Mouse (Mus musculus) telencephalon, adult 2 months (tissue): ENCODE results near the gene Pard3.

Experiments
- DNase-seq: peaks from one replicate; pipeline ENCODE4 v3.0.0-alpha.2; 2011; ENCODE audit warnings: low read depth, low spot score

The Pard3 gene

DNA sequence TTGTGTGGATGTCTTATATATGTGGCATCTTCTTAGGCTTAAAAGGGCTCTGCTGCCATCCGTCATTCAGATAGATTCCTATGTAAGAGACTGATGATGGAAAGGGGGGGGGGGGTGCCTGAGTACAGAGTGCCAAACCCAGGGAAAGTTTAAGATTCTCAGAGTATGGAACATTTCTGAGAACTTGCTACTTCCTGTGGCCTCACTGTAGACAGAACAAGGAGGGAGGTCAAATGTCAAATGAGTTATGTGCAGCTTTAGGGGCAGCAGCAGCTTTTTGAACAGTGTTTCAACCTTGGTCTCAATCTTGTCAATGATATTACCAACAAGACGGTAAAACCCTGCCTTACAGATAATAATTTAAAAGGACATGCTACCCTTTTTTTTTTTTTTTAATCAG lies 367.5 kb downstream of the Pard3 start:
- DNase-seq, result no peak

DNA sequence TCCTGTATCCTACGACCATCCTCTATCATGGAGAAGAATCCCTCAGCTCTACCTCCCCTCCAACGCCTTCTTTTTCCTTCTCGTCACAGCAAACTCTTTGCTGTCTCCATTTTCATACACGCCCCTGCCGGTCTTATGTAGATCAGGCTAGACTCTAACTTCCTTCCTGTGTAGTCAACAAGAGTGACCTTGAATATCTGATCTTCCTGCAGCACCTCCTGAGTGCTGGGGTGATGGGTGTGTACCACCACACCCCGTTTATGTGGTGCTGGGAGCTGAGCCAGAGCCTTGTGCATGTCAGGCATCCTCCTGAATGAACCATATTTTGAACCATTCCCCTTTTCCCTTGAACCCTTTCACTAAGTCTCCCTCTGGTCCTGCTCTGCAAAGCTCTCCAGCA lies 372.3 kb downstream of the Pard3 start:
- no peak for DNase-seq

DNA sequence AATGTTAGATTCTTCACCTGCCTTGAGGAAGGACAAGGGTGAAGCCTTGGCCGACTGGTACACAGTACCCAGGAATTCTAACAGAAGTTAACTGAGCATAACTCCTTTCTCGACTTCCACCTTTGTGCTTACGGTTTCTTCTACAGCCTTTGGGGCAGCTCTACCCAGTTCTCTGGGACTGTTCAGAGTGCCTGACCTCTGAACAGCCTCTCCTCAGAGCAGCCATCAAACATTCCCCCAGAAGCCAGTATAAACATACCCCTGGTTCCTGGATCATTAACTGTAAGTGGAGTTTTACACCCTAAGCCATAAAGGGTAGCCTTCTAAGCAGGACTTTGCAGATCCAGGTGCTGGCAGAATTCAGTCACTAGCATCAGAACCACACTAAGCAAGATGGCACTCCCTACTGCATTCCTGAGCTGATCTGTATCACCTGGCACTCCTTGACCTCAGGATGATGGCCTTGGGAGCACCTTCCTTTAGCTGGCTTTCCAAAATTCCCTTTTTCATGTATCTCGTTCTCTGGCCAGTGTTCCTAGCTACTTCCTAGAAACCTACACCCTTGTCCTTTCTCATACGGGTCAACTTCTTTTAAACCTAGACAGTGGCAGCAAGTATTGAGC lies 374.0 kb downstream of the Pard3 start:
- no peak for DNase-seq

DNA sequence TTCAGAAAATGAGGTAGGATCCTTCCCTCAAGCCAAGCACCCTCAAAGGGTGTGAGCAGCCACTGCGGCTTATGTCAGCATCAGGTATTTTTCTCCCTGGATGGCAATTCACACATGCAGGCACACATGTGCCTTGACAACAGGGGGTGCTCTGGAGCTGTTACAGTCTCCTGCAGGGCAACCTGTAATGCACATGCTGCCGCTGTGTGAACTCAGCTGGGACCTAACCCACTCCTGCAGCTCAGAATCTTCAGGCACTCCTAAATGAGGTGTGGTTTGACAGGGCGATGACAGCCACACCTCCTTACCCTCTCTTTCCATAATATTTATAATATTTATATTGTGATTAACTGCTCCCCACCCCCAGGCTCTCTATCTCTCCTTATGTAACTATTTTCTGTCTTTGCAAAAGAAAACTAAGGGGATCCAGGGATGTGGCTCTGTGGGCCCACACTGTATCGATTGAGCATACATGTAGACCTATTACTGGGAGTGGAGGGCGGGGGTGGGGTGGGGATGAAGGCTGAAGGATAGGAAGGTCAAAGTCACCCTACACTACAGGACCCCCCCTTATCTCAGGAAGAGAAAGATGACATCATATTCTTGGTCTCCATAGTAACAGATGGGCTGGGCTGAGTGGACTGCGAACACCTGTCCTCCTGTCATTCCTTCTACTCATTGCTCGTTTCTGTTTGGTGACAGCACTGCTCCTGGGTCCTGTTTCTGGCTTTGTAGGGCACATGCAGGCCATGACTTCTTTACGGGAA lies 375.1 kb downstream of the Pard3 start:
- peak; percentile 39 for DNase-seq

DNA sequence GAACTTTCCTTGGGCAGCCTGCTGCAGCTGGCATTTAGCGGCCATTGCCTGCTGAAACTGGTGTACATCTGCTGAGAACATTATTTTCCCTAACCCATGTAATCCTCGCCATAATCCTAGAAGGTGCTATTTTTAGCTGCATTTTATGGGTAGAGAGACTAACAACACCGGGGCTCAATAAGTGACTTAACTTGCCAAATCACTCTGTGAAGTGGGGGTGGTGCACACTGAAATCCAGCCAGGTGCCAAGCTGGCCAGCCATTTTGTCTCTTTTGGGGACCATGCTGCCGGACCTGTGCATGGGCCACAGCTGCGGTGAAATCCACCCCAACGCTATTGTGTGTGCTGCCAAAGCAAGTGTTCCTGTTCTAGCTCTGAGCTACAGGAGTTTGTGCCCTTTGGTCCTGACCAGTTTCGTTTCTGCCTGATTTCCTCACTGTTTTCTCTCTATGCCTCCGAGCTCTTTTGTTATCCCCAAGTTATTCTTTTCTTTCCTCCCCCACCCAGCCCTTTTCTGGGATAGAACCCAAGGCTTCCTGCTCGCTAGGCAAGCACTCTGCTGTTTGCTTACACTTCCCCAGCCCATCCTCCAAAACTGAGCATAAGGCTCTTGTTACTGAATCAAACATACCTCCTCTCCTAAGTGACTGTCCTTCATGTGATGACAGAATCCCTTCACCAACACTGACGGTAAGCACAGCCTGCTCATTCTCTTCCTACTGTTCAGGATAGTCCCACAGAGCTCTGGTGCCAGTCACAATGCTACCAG lies 375.9 kb downstream of the Pard3 start:
- peak; percentile 55 for DNase-seq

DNA sequence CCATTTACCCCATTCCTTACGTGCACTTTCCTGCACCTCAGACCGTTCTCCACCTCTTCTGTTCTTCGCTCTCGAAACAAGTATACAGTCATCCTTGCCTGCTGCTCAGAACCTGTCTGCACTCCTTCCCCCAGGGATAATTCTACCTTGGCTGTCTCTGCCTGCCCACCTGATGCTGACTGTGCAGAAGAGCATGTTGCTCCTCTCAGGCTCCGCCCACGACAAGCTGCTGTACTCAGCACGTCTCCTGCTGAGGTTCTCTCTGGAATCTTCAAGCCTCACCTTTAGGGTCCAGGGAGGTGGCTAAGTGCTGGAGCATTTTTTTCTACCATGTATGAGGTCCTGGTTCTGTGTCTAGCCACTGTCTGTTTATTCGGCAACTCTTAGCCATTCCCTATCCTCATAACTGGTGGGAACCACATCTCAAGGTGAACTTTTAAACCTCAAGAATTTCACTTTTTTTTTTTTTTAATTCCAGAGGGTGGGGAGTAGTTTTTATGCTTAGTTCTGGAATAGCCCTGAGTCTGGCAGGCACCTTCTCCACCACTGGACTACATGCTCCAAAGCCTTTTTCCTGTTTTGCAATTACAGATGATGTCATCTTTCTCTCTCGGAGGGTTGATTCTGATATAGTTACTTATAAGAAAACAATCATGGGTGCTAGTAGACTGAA lies 376.6 kb downstream of the Pard3 start:
- DNase-seq, result peak; percentile 50

DNA sequence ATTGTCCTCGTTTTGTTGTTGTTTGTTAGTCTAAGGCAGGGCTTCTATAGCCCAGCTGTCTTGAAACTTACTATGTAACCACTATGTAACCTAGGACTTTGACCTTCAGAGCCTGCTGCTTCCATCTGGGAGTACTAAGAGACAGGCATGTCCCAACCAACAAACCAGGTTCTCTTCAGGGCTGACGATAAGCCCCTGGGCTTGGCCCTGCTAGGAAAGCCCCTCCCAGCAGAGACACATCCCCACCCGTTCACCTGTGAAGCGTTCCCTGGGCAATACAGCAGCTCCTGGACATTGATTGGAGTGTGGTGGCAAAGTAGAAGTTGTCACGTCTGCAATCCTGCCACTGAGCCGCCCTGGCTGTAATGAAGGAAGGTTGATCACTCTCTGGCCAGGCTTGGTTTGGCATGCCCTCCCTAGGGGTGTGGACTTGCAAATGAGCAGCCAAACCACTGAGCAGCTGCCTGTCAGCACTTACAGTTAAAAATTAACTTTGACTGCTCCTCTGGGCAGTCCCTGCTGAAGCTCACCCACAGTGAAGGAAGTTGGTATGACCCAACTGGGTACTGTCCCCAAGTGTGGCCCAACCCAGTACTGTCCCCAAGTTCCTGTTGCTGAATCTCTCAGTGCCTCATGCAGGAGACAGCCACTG lies 377.3 kb downstream of the Pard3 start:
- no peak for DNase-seq

DNA sequence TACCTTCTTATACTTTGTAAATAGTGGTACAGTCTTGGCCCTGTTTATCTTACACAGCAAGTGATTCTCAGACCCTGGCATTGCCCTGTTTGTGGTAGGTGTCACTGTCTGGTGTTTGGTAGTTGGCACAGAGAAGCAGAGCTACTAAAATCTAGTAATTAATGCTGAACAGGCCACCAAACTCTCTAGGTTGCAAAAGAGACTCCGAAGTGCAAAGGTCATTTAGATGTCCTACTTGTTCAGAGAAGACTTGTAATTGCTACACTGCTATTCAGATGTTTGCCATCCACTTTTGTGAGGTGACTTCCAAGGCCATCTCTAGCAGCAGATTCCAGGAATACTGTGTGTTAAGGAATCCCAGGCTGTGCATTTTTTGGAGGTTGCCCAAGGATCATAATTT lies 383.7 kb downstream of the Pard3 start:
- no peak for DNase-seq

DNA sequence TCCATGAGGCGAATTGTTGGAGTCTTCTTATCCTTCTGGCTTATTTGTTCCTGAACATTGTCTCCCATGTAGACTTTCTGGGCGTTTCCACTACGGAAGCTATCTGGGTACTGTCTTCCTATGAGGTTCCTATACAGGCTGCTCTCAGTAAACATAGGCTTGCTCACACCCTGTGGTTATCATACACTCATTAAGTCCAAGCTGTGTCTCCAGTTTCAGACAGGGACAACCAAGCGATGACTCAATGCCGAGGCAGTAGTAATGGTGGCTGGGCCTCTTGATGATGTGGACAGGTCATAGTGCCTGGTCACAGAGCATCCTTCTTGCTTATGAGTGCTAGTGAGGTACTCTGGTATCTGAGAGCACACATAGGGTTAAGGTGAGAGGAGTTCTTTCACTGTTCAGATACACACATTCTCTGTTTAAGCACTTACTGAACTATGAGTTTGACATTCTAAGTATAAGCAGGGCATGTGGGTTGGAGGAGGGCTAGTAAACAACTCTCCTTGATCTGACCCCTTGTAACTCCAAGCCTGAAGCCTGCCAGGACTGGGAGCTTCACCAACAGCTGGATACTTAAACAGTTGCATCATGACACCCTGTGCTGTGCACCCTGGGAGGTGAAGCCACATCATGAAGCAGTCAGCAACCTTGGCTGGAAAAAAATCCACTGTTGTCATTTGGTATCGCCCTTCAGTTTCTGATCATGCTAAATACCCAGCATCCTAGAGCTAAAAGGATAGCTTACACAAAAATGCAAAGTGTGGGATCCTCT lies 385.6 kb downstream of the Pard3 start:
- DNase-seq, result no peak

DNA sequence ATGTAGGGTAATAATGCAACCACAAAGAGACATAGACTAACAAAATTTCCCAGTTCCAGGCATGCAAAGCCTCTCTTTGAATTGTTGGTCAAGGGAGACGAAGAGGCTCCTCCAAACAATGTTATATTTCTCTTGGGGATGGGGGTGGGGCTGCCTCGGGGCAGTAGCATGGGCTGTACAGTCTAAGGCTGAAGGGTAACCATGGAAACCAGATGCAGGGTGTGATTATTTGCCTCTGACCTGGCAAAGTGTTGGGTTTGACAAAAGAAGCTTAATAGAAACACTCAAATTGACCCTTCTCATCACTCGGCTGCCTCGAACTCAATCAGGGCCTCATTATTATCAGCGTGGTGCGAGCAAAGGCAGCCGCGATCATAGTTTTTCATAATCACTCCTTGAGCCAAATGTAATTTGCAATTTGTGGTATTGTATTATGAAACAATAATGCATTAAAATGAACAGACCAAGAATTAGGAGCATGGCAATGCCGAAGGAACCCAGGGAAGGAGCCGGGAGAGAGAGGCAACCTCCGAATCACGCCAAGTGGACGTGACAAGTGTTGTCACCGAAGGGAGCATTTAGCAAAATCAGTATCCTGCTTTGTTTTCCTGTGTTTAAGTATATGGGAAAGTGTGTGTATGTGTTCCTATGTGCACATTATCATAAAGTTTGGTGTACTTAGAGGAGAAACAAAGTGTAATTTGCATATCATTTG lies 387.4 kb downstream of the Pard3 start:
- DNase-seq, result no peak

DNA sequence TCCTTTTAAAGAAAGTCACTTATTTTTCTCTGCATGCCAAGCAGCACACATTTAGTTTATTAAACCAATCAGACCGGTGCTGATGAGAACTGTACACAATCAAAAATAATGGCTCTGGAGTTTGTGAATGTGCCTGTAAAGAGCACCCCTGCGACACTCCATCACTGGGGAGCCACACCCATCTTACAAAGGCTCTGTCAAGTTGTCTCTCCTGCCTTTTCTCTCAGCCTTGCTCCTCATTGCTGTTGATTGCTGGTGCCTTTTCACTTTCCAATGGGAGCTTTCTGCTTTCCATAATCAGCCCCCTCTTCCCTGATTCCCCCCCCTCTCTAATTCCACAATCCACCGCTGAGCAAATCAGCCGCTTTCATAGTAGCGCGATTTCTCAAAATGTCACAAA lies 388.7 kb downstream of the Pard3 start:
- DNase-seq, result no peak

DNA sequence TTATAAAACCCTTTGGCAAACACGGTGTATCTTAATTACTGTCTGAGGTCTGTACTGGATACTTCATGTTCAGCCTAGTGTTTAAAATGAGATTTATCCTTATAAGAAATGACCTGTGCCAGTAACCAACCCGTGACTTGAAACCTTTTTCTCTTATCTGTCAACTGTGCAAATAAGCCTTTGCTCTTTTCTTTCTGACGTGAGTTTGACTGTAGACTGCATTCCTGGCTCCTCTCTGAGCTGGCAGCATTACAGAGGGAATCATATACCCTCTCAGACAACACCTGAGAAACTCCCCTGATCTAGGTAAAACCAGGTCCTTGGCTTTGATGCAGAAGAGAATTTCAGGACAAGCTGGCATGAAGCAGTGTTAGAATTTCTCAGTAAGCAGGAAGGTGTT lies 394.2 kb downstream of the Pard3 start:
- no peak for DNase-seq

DNA sequence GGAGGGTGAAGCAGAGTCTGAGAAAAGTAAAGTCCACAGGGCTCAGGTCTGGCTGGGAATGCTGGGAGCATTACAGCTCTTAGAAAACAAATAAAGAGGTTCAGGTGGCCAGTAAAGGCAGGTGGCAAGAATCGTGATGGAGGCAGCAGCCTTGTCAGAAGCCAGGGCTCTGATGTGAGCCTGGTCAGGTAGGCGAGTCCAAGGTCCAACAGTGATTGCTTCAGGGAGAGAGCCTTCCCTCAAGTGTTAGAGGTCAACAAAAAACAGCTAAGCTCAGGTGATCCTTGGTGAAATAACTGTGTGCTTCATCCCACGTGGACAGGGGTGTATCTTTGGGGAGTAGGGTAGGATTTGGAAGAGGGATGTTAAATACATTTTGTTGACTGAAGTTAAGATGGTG lies 397.5 kb downstream of the Pard3 start:
- no peak for DNase-seq

DNA sequence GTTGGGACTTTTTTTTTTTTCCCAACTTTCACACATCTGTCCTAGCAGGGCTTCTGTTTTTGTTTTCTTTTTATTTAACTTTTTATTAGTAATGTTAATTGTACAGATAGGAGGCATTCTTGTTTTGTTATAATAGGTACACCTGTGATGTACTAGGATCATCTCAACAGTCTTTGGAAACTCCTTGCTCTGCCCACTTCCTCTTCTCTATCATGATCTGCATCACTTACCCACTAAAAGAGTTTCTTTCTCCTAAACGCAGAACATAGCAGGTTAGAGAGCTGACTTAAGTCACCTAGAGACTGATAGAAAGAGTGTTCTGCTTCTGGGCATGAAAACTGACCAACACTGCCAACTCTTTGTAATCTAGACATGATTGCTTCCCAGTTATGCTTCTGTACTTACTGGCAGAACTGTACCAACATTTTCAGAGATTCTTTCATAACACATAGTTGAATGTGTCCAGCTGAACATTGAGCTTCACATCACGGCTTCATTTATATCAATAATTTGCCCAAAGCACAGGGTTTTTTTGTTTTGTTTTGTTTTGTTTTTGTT lies 398.8 kb downstream of the Pard3 start:
- no peak for DNase-seq

DNA sequence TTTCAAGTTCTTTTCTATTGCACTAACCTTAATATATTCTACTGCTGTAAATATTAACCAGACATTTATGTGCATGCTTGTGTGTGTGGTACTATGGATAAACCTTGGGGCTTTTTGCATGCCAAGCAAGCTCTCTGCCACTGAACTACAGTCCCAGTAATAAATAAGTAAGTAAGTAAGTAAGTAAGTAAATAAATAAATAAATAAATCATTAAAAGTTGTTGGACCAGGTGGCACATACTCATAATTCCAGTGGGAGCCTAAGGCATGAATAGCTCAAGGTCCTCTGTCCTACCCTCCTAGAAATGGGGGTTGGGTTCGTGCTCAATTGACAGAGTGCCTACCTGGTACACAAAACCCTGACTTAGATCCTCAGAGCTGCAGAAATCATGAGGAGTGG lies 400.6 kb downstream of the Pard3 start:
- no peak for DNase-seq

DNA sequence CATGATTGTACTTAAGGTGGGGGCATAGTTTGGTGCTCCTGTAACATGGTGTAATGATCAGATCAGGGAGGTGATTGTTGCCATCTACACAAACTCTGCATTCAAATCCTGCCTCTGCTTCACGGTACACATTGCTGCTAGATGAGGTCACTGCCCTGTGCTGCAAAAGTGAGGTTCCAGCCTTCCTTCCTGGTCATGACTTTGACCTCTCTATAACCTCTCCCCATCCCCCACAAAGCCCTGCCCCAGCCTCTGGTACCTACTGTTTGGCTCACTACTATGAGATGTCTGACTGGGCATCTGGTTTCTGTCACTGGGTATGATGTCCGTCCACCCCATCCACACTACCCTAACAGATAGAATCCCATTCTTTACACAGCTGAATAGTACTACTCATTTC lies 408.5 kb downstream of the Pard3 start:
- no peak for DNase-seq

DNA sequence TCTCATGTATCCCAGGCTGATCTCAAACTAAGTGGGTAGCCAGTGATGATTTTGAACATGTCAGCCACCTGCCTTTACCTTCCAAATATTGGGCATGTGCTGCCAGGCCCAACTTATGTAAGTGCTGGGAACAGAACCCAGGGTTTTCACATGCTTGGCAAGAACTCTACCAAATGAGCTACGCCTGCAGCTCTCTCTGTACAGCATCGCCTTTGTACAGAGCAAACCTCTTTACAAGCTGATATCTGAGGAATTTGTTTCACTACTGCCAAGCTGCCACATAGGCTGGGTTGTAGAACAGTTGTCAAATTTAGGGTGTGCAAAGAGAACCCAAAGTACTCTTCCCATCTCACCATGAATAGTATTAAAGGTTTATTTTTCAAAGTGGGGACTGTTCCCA lies 416.3 kb downstream of the Pard3 start:
- peak; percentile 55 for DNase-seq

DNA sequence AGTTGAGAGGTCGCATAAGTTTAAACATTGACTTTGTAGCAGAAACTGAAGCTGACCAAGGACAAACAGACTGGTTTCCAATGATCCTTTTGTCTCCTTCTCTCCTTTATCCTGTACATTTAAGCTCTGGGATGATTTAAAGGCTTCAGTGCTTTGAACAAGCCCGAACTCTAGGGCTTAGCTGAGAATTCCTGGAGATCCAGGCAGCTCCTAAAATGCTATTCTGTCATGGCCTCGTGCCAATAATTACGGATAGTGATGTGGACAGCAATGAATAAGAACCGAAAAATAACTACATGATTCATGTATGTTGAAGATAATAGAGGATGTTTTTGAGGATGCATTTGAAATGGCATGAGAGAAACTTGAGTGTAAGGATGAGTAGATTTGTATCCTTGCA lies 421.9 kb downstream of the Pard3 start:
- DNase-seq, result no peak

DNA sequence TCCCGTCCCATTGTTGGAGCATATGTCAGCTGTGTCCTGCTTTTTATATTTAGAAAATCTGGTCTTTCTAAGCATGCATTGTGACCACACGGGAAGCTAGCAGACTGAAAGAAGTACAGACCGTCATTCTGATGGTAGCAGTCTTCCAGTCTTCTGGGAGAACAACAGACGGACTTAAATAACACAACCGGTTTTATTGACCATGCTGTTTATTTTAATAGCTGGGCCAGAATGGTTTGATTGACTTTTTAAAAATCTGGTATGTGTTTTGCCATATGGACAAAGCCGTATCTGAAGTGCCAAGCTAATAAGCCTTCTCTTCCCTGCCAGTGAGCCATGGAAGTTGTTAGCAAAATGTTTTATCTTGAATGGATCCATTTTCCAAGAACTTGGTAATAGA lies 428.3 kb downstream of the Pard3 start:
- DNase-seq, result no peak

DNA sequence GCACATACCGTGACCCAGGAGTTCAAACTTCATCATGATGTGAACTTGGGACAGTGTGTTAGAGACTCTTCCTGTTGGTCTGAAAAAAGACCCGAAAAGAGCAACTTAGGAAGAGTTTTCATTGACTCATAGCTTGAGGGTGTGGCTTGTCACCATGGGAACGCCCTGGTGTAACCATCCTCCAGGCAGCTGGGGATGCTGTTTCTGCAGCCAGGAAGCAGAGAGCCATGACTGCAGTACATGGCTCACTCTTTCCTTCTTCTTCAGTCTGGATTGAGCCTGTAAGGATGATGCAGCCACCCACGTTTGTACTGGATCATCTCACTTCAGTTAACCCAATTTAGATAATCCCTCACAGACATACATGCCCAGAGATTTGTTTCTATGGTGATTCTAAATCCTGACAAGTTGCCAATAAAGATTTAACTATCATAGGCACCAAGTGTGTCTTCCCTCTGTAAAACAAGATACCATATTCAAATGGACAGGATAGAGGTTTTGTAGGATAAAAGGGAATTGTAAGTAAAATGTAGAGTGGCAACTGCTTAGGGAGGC lies 431.6 kb downstream of the Pard3 start:
- no peak for DNase-seq
